Mouse (Mus musculus) forebrain, embryonic 11.5 days (tissue): ENCODE measurements at regions not wholly inside any gene's neighbourhood (a gene's known extent, or its start where the extent isn't known, plus 50 kb on each side); places are given as distances from the start of the nearest gene placed in this dataset. TPM values are rescaled to one million over a fixed set of nuclear protein-coding genes. Genes with fewer than 3 reads are reported as not detected.

ENCODE experiments used
- ATAC-seq: fragments of 200-750 bp; cut with Nextera tagmentation; replicated peaks from 2 replicates; pipeline ENCODE4 v1.8.0; 2017; ENCODE audit warnings: moderate TSS enrichment; ENCODE audit not compliant: low FRiP score
- DNase-seq: peaks from one replicate; pipeline ENCODE4 v3.0.0-alpha.2; 2017; ENCODE audit warnings: low spot score
- H3K27ac ChIP-seq: fragments of 300-500 bp; sonication (generic); 2 replicates; pipeline ENCODE4 v1.5.1; 2014; ENCODE audit warnings: low read depth, low read length
- H3K27me3 ChIP-seq: fragments of 300-500 bp; sonication (generic); 2 replicates; pipeline ENCODE4 v1.6.1; 2014; ENCODE audit warnings: mild to moderate bottlenecking, low read length, mixed read lengths; ENCODE audit not compliant: control insufficient read depth, insufficient read depth
- H3K36me3 ChIP-seq: fragments of 300-500 bp; sonication (generic); 2 replicates; pipeline ENCODE4 v1.6.1; 2014; ENCODE audit warnings: mild to moderate bottlenecking, low read length, moderate library complexity, mixed read lengths; ENCODE audit not compliant: control insufficient read depth, insufficient read depth
- H3K4me1 ChIP-seq: fragments of 300-500 bp; sonication (generic); replicated peaks from 2 replicates; pipeline ENCODE4 v1.6.1; 2014; ENCODE audit warnings: low read length, mixed read lengths; ENCODE audit not compliant: control insufficient read depth, insufficient read depth
- H3K4me2 ChIP-seq: fragments of 300-500 bp; sonication (generic); 2 replicates; pipeline ENCODE4 v1.6.1; 2014; ENCODE audit warnings: low read depth, mild to moderate bottlenecking, low read length, moderate library complexity, mixed read lengths; ENCODE audit not compliant: severe bottlenecking
- H3K4me3 ChIP-seq: fragments of 300-500 bp; sonication (generic); 2 replicates; pipeline ENCODE4 v1.5.1; 2014; ENCODE audit warnings: low read depth, low read length
- H3K9ac ChIP-seq: fragments of 300-500 bp; sonication (generic); 2 replicates; pipeline ENCODE4 v1.6.1; 2014; ENCODE audit warnings: low read length
- H3K9me3 ChIP-seq: fragments of 300-500 bp; sonication (generic); 2 replicates; pipeline ENCODE4 v1.6.1; 2016; ENCODE audit warnings: low read length, mixed read lengths; ENCODE audit not compliant: control insufficient read depth
- WGBS: fragments of 180-500 bp; shearing (Covaris S2); extraction: QIAGEN DNeasy Blood & Tissue Kit; methylation state at CpG from one replicate; pipeline ENCODE4 v1.1.7; 2014; 5-methylcytosine and 5-hydroxymethylcytosine counted together
- microRNA-seq: library from miRNA; unstranded; fragments of <30 nt; microRNA quantifications from one replicate; pipeline ENCODE4, GENCODE M21; 2016; ENCODE audit not compliant: insufficient number of aligned reads

GRCm38 (mm10) chr5:141160956-141161355, 80.3 kb upstream of the Sdk1 start:
- 94% methylated on average over 5 of the region's 5 CpGs for WGBS
- DNase-seq (no peak), ATAC-seq (no peak)
- Histone ChIP-seq H3K9ac (no peak overlapping the region), H3K4me2 (no peak overlapping the region), H3K9me3 (no peaks in the 10 kb centered on the region), H3K27me3 (no peaks in the 10 kb centered on the region), H3K4me1 (no peaks in the 10 kb centered on the region), H3K36me3 (no peaks in the 10 kb centered on the region), H3K4me3 (no peak overlapping the region), H3K27ac (no peak overlapping the region)

- no peaks in the 10 kb centered on the region for H3K9me3 ChIP-seq
- H3K4me1 ChIP-seq: no peaks in the 10 kb centered on the region
- WGBS: 73% methylated on average over 6 of the region's 6 CpGs
- H3K36me3 ChIP-seq: no peaks in the 10 kb centered on the region
- H3K9ac ChIP-seq: no peak overlapping the region
- H3K4me2 ChIP-seq: no peak overlapping the region
- no peak overlapping the region for H3K27ac ChIP-seq
- no peak for DNase-seq
- no peaks in the 10 kb centered on the region for H3K27me3 ChIP-seq
- ATAC-seq: no peak
- H3K4me3 ChIP-seq: no peak overlapping the region
Measured at GRCm38 (mm10) chr5:141182442-141182841, 58.8 kb upstream of the Sdk1 start.

DNA sequence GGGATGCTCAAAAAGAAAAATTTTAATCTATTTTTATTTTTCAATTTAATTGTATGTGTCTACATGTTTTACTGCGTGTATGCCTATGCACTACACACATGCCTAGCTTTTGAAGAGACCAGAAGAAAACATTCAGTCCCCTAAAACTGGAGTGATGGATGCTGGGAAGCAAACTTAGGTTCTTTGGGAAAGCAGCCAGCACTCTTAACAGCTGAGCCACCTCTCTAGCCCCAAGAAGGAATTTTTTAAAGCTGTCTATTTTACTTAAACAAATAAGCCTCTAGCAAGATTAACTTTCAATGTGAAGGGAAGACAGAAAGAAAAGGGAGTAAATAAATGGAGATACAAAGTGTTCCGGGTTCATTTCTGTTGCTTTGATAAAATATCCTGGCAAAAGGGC, 52.3 kb upstream of the Sdk1 start:
- no peak for ATAC-seq
- H3K4me2 ChIP-seq: no peak overlapping the region

More for the DNA sequence above, 52.3 kb upstream of the Sdk1 start:
- no peaks in the 10 kb centered on the region for H3K27me3 ChIP-seq
- WGBS: 85% methylated on average over 2 of the region's 2 CpGs
- H3K9me3 ChIP-seq: no peaks in the 10 kb centered on the region
- no peak overlapping the region for H3K4me3 ChIP-seq
- no peak overlapping the region for H3K27ac ChIP-seq
- no peaks in the 10 kb centered on the region for H3K36me3 ChIP-seq
- no peaks in the 10 kb centered on the region for H3K4me1 ChIP-seq
- H3K9ac ChIP-seq: no peak overlapping the region
- no peak for DNase-seq

Small RNAs in the stretch of these regions (microRNA-seq; reads per million reads assigned to microRNA genes)
- not detected for gene Gm26113
